Mouse (Mus musculus) stomach, embryonic 14.5 days (tissue): Measurements from ENCODE around the gene Zgrf1. TPM values are rescaled to one million over a fixed set of nuclear protein-coding genes. Genes with fewer than 3 reads are reported as not detected.

Experiments
- ATAC-seq: fragments of 200-750 bp; cut with Nextera tagmentation; 2 replicates; pipeline ENCODE4 v1.8.0; 2017; ENCODE audit warnings: low read depth, moderate TSS enrichment; ENCODE audit not compliant: insufficient number of reproducible peaks, insufficient read depth, low FRiP score
- H3K27ac ChIP-seq: fragments of 300-500 bp; sonication (generic); 2 replicates; pipeline ENCODE4 v1.5.1; 2014; ENCODE audit warnings: mild to moderate bottlenecking, low read length, moderate library complexity, mixed read lengths
- H3K27me3 ChIP-seq: fragments of 300-500 bp; sonication (generic); 2 replicates; pipeline ENCODE4 v1.6.1; 2014; ENCODE audit warnings: low read length, control low read depth, mixed read lengths; ENCODE audit not compliant: control insufficient read depth, insufficient read depth
- H3K36me3 ChIP-seq: fragments of 300-500 bp; sonication (generic); 2 replicates; pipeline ENCODE4 v1.6.1; 2014; ENCODE audit warnings: mild to moderate bottlenecking, control low read depth, low read length, moderate library complexity, mixed read lengths; ENCODE audit not compliant: control insufficient read depth, insufficient read depth
- H3K4me1 ChIP-seq: fragments of 300-500 bp; sonication (generic); 2 replicates; pipeline ENCODE4 v1.6.1; 2014; ENCODE audit warnings: low read length, control low read depth, mixed read lengths; ENCODE audit not compliant: control insufficient read depth, insufficient read depth
- H3K4me2 ChIP-seq: fragments of 300-500 bp; sonication (generic); replicated peaks from 2 replicates; pipeline ENCODE4 v1.6.1; 2014; ENCODE audit warnings: low read depth, low read length, control low read depth
- H3K4me3 ChIP-seq: fragments of 300-500 bp; sonication (generic); 2 replicates; pipeline ENCODE4 v1.5.1; 2014; ENCODE audit warnings: low read depth, low read length, control low read depth
- H3K9ac ChIP-seq: fragments of 300-500 bp; sonication (generic); replicated peaks from 2 replicates; pipeline ENCODE4 v1.6.1; 2014; ENCODE audit warnings: low read depth, mild to moderate bottlenecking, control low read depth, low read length, moderate library complexity, mixed read lengths
- H3K9me3 ChIP-seq: fragments of 300-500 bp; sonication (generic); 2 replicates; pipeline ENCODE4 v1.6.1; 2016; ENCODE audit warnings: low read depth, low read length, control low read depth; ENCODE audit not compliant: control insufficient read depth
- WGBS: fragments of 180-500 bp; shearing (Covaris S2); extraction: QIAGEN DNeasy Blood & Tissue Kit; methylation state at CpG from one replicate; pipeline ENCODE4 v1.1.7; 2014; 5-methylcytosine and 5-hydroxymethylcytosine counted together
- polyA plus RNA-seq: library from polyadenylated mRNA; unstranded; fragments of >200 nt; fragmentation: Nextera tagmentation; extraction: Ambion mirVana; gene quantifications from 2 replicates; pipeline ENCODE4 v1.2.1, GENCODE M21; 2014

The Zgrf1 gene
- polyA plus RNA-seq, result 11.1 and 13.6 TPM in 2 replicates

DNA sequence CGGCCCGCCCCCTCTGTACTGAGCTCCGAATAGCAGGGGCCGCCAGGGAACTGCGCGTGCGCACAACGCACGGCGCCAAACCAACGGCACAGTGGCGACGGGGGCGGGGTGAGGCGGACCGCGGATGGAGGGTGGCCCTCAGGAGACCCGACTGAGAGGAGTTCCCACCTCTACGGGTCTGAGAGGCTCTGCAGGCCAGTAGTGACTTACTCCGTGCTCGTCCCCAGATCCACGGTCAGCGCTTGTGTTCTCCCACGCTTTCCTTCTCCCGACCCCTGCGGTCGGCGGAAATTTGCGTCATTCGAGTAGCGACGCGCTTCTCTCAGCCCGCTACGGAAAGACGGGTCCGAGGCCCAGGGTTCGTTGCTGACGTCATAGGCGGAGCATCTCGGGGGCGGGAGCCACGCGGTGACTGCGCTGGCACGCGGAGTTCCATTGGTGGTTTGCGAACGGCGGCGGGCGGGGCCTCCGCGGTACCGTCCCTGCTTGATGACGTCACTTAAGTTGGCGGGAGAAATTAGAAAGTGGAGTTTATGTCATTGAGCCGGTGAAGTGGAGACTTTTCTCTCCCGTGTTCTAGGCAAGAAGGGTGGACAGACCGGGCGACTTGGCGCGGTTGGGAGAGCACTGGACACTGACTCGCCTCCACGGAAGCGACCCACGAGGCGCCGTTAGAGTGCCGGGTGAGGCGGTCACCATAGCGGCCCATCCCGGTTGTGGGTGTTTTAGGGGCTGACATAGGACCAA, at the start of gene Zgrf1, which contains the start of gene Larp7:
TSS of gene Zgrf1 (plus strand) at position 517 of the 747 bp plus-strand sequence.
TSS of gene Larp7 (minus strand) at position 377 of the 747 bp plus-strand sequence.
- Histone ChIP-seq H3K4me2 (peak within 1 kb of the TSS; percentile 69), H3K9ac (peak within 1 kb of the TSS; percentile 63), H3K36me3 (0 out of 2 replicates have a peak, but pooled peaks cover 2% of the 10 kb centered on the region), H3K27ac (peak within 1 kb of the TSS; percentile 97), H3K4me3 (peak within 1 kb of the TSS; percentile 81), H3K27me3 (no peaks in the 10 kb centered on the region), H3K9me3 (no peaks in the 10 kb centered on the region), H3K4me1 (0 out of 2 replicates have a peak, but pooled peaks cover 3% of the 10 kb centered on the region)
- under 1% methylated on average over 73 of the region's 73 CpGs for WGBS
- ATAC-seq, result peak; percentile 98

- H3K4me2 ChIP-seq, result no peak overlapping the region
- no peak overlapping the region for H3K4me3 ChIP-seq
- no peaks in the 10 kb centered on the region for H3K9me3 ChIP-seq
- ATAC-seq, result no peak
- H3K4me1 ChIP-seq, result no peaks in the 10 kb centered on the region
- no peak overlapping the region for H3K9ac ChIP-seq
- 66% methylated on average over 15 of the region's 15 CpGs for WGBS
- H3K27me3 ChIP-seq, result no peaks in the 10 kb centered on the region
- no peaks in the 10 kb centered on the region for H3K36me3 ChIP-seq
- H3K27ac ChIP-seq, result no peak overlapping the region
Measured at GRCm38 (mm10) chr3:127507878-127508783, 45.2 kb upstream of the Zgrf1 start.

DNA sequence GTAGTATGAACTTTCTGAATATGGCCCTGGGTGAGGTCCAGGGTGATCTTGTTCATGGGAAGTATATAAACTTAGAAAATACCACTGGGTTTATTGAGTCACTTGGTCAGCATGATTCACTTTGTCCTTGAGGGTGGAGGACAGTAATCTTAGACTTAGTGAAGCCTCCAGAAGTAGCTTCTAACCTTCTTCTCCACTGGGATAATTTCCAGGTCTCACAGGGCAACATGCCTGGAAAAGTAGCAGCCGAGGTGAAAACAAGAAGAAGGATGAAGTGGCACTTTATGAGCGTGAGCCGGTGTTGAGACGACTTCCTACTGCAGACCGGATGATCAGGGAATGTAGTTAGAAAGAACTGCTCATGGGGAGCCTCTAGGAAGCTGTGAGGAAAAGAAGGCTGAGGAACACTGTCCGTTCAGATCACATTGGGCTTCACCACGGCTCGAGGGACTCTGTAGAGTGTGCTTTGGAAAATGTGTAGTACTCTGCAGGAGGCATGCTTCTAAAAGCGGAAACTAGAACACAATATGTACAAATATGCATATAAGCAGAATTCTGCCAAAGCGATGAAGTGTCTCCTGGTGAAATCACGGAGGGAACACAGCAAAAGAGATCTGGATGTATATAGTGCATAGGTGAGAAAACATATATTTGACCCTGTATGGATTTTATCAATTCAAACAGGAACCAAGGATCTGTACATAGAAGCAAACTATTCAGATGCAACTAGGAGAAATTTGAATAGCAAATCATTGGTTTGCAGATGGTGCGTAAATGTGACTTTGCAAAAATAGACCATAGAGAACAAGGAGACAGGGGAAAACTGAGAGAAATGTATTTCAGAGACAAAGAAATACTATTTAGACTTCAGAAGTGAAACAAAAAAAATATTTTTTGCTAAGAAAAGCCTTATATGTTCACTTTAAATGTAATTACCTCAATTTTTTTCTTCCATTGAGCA, 41.2 kb upstream of the Zgrf1 start:
- ATAC-seq, result no peak
- Histone ChIP-seq H3K9ac (no peak overlapping the region), H3K4me2 (no peak overlapping the region), H3K4me1 (no peaks in the 10 kb centered on the region), H3K9me3 (no peaks in the 10 kb centered on the region), H3K36me3 (no peaks in the 10 kb centered on the region), H3K27ac (no peak overlapping the region), H3K27me3 (no peaks in the 10 kb centered on the region), H3K4me3 (no peak overlapping the region)
- 81% methylated on average over 12 of the region's 12 CpGs for WGBS

DNA sequence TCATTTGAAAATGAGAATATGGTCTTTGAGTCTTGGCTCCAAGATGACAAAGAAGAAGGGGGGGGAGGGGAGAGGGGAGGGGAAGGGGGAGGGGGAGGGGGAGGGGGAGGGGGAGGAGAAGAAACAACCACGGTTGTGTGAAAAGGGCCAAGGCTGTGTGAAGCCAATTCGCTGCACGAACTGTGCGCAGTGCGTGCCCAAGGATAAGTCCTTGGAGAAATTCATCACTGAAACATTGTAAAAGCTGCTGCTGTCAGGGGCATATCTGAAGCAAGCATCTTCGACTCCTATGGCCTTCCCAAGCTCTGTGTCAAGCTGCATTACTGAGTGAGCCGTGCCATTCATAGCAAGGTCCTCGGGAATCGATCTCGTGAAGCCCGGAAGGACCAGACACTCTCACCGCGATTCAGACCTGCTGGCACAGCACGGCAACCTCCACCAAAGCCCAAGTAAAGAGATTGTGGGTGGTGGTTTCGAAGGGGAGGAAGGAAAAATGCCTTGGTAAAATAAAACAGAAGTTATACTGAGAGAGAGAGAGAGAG, 40.4 kb upstream of the Zgrf1 start:
- WGBS, result 70% methylated on average over 15 of the region's 15 CpGs

GRCm38 (mm10) chr3:127513699-127514098, 39.6 kb upstream of the Zgrf1 start:
- 81% methylated on average over 2 of the region's 2 CpGs for WGBS

More for the DNA sequence above, 40.4 kb upstream of the Zgrf1 start:
- H3K9me3 ChIP-seq, result no peaks in the 10 kb centered on the region
- no peak for ATAC-seq
- H3K4me1 ChIP-seq, result no peaks in the 10 kb centered on the region
- H3K9ac ChIP-seq, result no peak overlapping the region
- no peak overlapping the region for H3K27ac ChIP-seq
- no peak overlapping the region for H3K4me3 ChIP-seq
- no peak overlapping the region for H3K4me2 ChIP-seq
- H3K27me3 ChIP-seq, result no peaks in the 10 kb centered on the region
- no peaks in the 10 kb centered on the region for H3K36me3 ChIP-seq

DNA sequence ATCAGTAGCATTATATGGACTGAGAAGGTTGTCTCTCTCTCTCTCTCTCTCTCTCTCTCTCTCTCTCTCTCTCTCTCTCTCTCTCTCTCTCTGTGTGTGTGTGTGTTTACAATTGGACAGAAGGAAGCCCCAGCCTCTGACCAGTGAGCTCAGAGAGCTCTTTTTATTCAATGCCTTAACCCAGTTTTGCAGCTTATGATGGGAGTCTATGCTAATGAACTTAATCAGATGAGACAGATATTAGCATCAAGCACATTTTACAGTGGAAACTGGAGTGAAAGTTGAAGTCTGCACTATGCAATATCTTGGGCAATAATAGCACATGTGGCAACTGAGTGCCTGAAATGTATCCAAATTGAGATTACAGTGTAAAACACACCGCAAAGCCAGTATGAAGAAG, 38.0 kb upstream of the Zgrf1 start:
- no peak overlapping the region for H3K4me2 ChIP-seq

More at GRCm38 (mm10) chr3:127513699-127514098, 39.6 kb upstream of the Zgrf1 start:
- Histone ChIP-seq H3K9ac (no peak overlapping the region), H3K4me3 (no peak overlapping the region), H3K4me1 (no peaks in the 10 kb centered on the region), H3K4me2 (no peak overlapping the region), H3K9me3 (no peaks in the 10 kb centered on the region), H3K27ac (no peak overlapping the region), H3K27me3 (no peaks in the 10 kb centered on the region), H3K36me3 (no peaks in the 10 kb centered on the region)
- ATAC-seq, result no peak

GRCm38 (mm10) chr3:127520300-127520699, 33.0 kb upstream of the Zgrf1 start:
- no peak overlapping the region for H3K27ac ChIP-seq
- H3K9me3 ChIP-seq, result no peaks in the 10 kb centered on the region
- 78% methylated on average over 6 of the region's 6 CpGs for WGBS
- no peaks in the 10 kb centered on the region for H3K4me1 ChIP-seq
- no peak overlapping the region for H3K9ac ChIP-seq
- H3K36me3 ChIP-seq, result no peaks in the 10 kb centered on the region
- no peaks in the 10 kb centered on the region for H3K27me3 ChIP-seq
- ATAC-seq, result no peak
- no peak overlapping the region for H3K4me3 ChIP-seq
- H3K4me2 ChIP-seq, result no peak overlapping the region

More for the DNA sequence above, 38.0 kb upstream of the Zgrf1 start:
- no peak for ATAC-seq
- Histone ChIP-seq H3K27ac (no peak overlapping the region), H3K4me3 (no peak overlapping the region), H3K4me1 (no peaks in the 10 kb centered on the region), H3K27me3 (no peaks in the 10 kb centered on the region), H3K36me3 (no peaks in the 10 kb centered on the region), H3K9ac (no peak overlapping the region), H3K9me3 (no peaks in the 10 kb centered on the region)
- 91% methylated on average over 1 of the region's 1 CpGs for WGBS
